Mouse (Mus musculus) megakaryocyte, embryonic 14.5 days (primary cell): Measurements from ENCODE around the gene Galnt10. TPM values are rescaled to one million over a fixed set of nuclear protein-coding genes. Genes with fewer than 3 reads are reported as not detected.
A peak's percentile ranks its signal among the peaks of the same experiment; 100 is the strongest.

Experiments
- H3K27me3 ChIP-seq: replicated peaks from 2 replicates; pipeline ENCODE3; 2012; ENCODE audit warnings: inconsistent platforms
- H3K36me3 ChIP-seq: replicated peaks from 2 replicates; pipeline ENCODE3; 2012; ENCODE audit warnings: low read length, inconsistent platforms, mixed read lengths
- H3K4me1 ChIP-seq: 2 replicates; pipeline ENCODE4 v1.6.1; 2012; ENCODE audit warnings: inconsistent platforms
- H3K4me3 ChIP-seq: replicated peaks from 2 replicates; pipeline ENCODE3; 2012; ENCODE audit warnings: moderate library complexity, mild to moderate bottlenecking, inconsistent platforms
- H3K9me3 ChIP-seq: 2 replicates; pipeline ENCODE4 v1.6.1; 2012; ENCODE audit warnings: inconsistent platforms
- FLI1 ChIP-seq: IDR thresholded peaks from 2 replicates; pipeline ENCODE4 v1.6.1; 2012; ENCODE audit warnings: low read length, inconsistent platforms, mixed read lengths
- GATA1 ChIP-seq: IDR thresholded peaks from 3 replicates; pipeline ENCODE4 v1.6.1; 2012; ENCODE audit warnings: mixed read lengths, low read length, inconsistent platforms, borderline replicate concordance
- polyA plus RNA-seq: library from polyadenylated mRNA; stranded (reverse); fragments of >175 nt; gene quantifications from 2 replicates; pipeline ENCODE4 v1.2.3, GENCODE M21; 2012; ENCODE audit warnings: low replicate concordance; ENCODE audit not compliant: insufficient read depth

The Galnt10 gene
- polyA plus RNA-seq, 1 experiment = 0.74 TPM

GRCm38 (mm10) chr11:57773479-57773878 is 128.2 kb downstream of the Galnt10 start:
- Histone ChIP-seq H3K4me1 (no peaks in the 10 kb centered on the region), H3K4me3 (no peak overlapping the region), H3K36me3 (no peaks in the 10 kb centered on the region), H3K27me3 (peaks cover 38% of the 10 kb centered on the region), H3K9me3 (no peaks in the 10 kb centered on the region)
- TF ChIP-seq GATA1 (no peak), FLI1 (no peak)

DNA sequence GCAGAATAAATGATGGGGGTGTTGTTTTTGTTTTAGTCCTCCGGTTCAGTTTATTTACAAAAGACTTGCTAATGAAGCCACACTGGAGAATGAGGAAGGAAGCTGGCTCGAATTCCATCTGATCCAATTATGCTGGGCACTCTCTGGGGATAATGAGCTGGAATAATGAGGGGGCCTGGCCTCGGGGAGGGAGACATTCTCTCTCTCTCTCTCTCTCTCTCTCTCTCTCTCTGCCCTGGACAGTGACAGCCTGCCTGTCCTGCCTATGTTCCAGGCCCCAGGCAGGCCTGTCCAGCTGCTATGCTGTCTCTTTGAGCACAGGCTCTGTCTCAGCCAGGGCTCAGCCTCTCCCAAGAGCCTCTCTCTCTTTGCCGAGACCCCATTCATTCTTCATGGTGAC is 128.7 kb downstream of the Galnt10 start:
- no peaks in the 10 kb centered on the region for H3K36me3 ChIP-seq
- H3K4me3 ChIP-seq = no peak overlapping the region
- peaks cover 38% of the 10 kb centered on the region for H3K27me3 ChIP-seq
- no peaks in the 10 kb centered on the region for H3K9me3 ChIP-seq
- TF ChIP-seq GATA1 (no peak), FLI1 (no peak)
- H3K4me1 ChIP-seq = no peaks in the 10 kb centered on the region

DNA sequence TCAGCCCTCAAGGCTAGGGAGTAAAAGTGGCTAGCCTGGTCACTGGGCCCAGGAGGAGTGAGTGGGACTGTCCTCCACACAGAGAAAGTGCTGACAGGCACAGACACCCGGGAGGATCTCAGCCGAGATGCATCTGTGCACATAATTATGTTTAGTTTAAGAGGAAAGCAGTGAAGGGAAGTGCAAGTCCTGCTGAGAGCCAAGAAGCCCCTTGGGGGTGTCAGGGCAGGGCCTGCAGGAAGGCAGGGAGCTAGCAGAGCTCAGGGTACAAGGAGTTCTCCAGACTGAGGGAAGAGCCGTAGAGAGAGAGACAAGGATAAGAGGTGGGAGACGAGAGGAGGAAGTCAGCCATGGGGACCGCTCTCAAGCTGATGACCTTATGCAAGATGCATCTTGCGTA is 130.6 kb downstream of the Galnt10 start:
- no peaks in the 10 kb centered on the region for H3K4me1 ChIP-seq
- no peak overlapping the region for H3K4me3 ChIP-seq
- no peaks in the 10 kb centered on the region for H3K36me3 ChIP-seq
- no peak for TF ChIP-seq GATA1
- TF ChIP-seq FLI1 = no peak
- H3K9me3 ChIP-seq = no peaks in the 10 kb centered on the region
- H3K27me3 ChIP-seq = peaks cover 41% of the 10 kb centered on the region

DNA sequence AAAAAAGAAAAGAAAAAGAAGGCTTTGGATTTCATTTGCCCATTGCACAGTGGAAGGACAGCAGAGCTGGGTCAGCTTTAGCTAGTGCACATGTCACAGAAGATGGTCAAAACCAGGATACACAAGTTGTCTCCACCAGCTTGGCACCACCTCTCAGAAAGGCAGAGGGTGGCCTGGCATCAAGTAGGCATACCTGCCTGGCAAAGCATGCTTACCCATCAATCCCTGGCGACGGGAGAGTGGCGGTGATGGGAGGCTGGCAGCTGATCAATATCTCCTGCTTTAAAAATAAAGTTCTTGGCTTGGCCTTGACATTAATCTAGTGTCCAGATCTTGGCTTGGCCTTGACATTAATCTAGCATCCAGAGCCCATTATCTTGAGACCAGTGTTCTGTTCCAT is 131.3 kb downstream of the Galnt10 start:
- Histone ChIP-seq H3K9me3 (no peaks in the 10 kb centered on the region), H3K36me3 (no peaks in the 10 kb centered on the region), H3K27me3 (peaks cover 46% of the 10 kb centered on the region), H3K4me1 (no peaks in the 10 kb centered on the region), H3K4me3 (no peak overlapping the region)
- TF ChIP-seq FLI1 (no peak), GATA1 (no peak)

DNA sequence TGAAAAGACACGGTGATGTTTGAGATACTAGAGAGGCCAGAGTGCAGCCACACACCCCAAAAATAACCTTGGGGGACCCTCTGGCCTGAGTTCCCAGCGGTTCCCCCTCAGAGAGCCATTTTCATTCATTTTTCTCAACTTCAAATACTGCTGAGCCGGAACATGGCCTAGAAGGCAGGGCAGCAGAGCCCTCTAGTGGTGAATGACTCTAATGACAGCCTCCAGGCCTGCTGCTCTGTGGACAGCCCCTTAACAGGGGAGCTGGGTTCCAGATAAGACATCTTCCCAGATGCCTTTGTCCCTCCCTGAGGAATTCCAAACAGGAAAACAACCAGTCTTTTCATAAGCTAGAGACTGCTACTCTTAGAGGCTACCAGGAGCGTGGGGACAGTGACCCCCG is 133.1 kb downstream of the Galnt10 start:
- no peaks in the 10 kb centered on the region for H3K36me3 ChIP-seq
- no peak overlapping the region for H3K4me3 ChIP-seq
- H3K4me1 ChIP-seq = no peaks in the 10 kb centered on the region; the same call in 1 of the 2 replicates
- no peaks in the 10 kb centered on the region for H3K9me3 ChIP-seq
- peaks cover 45% of the 10 kb centered on the region for H3K27me3 ChIP-seq
- TF ChIP-seq FLI1 = no peak
- TF ChIP-seq GATA1 = no peak

DNA sequence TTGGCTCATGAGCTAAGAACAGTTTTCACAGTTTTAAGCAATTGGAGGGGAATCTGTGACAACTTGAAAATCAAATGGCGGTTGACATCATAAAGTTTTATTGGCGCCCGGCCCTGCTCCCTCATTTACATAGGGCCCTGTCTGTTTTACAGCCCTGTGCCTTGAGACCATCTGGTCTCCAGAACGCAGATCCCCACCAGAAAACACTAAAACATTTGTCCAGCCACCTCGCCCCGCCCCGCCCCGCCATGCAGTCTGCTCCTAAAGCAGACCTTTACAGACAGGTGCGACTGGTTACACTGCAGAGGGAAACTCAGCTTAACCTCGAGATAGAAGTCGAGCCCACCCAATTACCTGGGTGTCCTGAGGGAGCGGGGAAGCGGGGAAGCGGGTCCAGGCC is 134.6 kb downstream of the Galnt10 start:
- peaks cover 7% of the 10 kb centered on the region for H3K4me1 ChIP-seq
- no peaks in the 10 kb centered on the region for H3K36me3 ChIP-seq
- H3K4me3 ChIP-seq = no peak overlapping the region
- TF ChIP-seq GATA1 = no peak
- no peak for TF ChIP-seq FLI1
- H3K27me3 ChIP-seq = peaks cover 53% of the 10 kb centered on the region
- H3K9me3 ChIP-seq = no peaks in the 10 kb centered on the region

- Histone ChIP-seq H3K9me3 (no peaks in the 10 kb centered on the region), H3K4me1 (peaks cover 22% of the 10 kb centered on the region), H3K36me3 (no peaks in the 10 kb centered on the region), H3K27me3 (peaks cover 46% of the 10 kb centered on the region), H3K4me3 (no peak overlapping the region)
- TF ChIP-seq GATA1 (no peak), FLI1 (no peak)
Observed at GRCm38 (mm10) chr11:57786616-57787418, 141.6 kb downstream of the Galnt10 start.

- Histone ChIP-seq H3K36me3 (no peaks in the 10 kb centered on the region), H3K27me3 (peaks cover 42% of the 10 kb centered on the region)
- TF ChIP-seq FLI1 (no peak), GATA1 (no peak)
Observed at GRCm38 (mm10) chr11:57787913-57788312, 142.7 kb downstream of the Galnt10 start.

GRCm38 (mm10) chr11:57790866-57791535 is 145.8 kb downstream of the Galnt10 start:
- Histone ChIP-seq H3K4me3 (peak overlapping the region; percentile 80), H3K9me3 (no peaks in the 10 kb centered on the region), H3K36me3 (no peaks in the 10 kb centered on the region), H3K27me3 (peaks cover 19% of the 10 kb centered on the region), H3K4me1 (peaks cover 20% of the 10 kb centered on the region)
- TF ChIP-seq GATA1 (no peak), FLI1 (no peak)

More at GRCm38 (mm10) chr11:57787913-57788312, 142.7 kb downstream of the Galnt10 start:
- H3K9me3 ChIP-seq = no peaks in the 10 kb centered on the region
- no peak overlapping the region for H3K4me3 ChIP-seq
- H3K4me1 ChIP-seq = peaks cover 22% of the 10 kb centered on the region

GRCm38 (mm10) chr11:57795086-57795485 is 149.8 kb downstream of the Galnt10 start:
- no peak overlapping the region for H3K4me3 ChIP-seq
- H3K9me3 ChIP-seq = no peaks in the 10 kb centered on the region
- no peaks in the 10 kb centered on the region for H3K36me3 ChIP-seq
- H3K27me3 ChIP-seq = peaks cover 3% of the 10 kb centered on the region
- TF ChIP-seq GATA1 (no peak), FLI1 (no peak)
- H3K4me1 ChIP-seq = peaks cover 33% of the 10 kb centered on the region

DNA sequence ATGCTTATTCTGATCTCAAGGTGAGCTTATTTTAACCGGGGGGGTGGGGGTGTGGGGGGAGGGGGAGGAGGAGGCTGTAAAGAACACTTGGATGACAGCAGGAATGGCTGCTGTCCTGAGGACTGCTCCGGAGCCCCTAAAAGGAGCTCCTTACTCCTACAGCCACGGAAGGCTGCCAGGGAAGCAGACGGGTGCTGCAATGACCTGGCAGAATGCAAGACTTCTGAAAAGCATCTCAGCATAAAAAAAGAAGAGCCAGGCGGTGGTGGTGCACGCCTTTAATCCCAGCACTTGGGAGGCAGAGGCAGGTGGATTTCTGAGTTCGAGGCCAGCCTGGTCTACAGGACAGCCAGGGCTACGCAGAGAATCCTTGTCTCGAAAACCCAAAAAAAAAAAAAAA is 152.6 kb downstream of the Galnt10 start:
- H3K4me3 ChIP-seq = no peak overlapping the region
- H3K36me3 ChIP-seq = no peaks in the 10 kb centered on the region
- H3K4me1 ChIP-seq = peaks cover 37% of the 10 kb centered on the region
- no peaks in the 10 kb centered on the region for H3K27me3 ChIP-seq
- TF ChIP-seq FLI1 = no peak
- TF ChIP-seq GATA1 = no peak
- H3K9me3 ChIP-seq = no peaks in the 10 kb centered on the region
